Mouse (Mus musculus) cerebellum, adult 9-11 months (tissue): Measurements from ENCODE around the gene Itgbl1.
A peak's percentile ranks its signal among the peaks of the same experiment; 100 is the strongest.
"Not testable (repeated sequence)": the region's sequence is repeated elsewhere in the genome, so short reads cannot be mapped to it uniquely, and the experiment has no call there.

Experiments used
- DNase-seq: peaks from one replicate; pipeline ENCODE4 v3.0.0; 2022

Gene Itgbl1

DNA sequence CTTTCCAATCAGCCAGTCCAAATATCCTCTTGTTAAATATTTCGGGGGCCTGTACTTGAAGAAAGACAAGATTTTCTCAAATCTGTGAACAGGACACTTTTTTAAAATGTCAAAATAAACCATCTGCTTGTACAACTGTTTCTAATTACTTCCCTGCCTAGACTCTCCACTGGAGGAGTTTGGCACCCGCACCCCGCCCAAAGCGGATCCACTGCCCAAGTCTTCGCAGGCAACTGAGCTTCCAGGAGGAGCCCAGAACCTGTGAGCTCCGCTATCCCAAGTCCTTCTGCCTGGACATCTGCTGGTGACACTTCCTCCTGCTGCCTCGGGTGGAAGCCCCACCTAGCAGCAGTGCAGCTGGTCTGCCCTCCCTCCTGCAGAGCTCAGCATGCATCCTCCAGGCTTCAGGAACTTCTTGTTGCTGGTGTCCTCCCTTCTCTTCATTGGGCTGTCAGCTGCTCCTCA, at the start of gene Itgbl1:
TSS of gene Itgbl1 (plus strand) at position 51 of the 465 bp plus-strand sequence.
- DNase-seq, result peak; percentile 63

DNA sequence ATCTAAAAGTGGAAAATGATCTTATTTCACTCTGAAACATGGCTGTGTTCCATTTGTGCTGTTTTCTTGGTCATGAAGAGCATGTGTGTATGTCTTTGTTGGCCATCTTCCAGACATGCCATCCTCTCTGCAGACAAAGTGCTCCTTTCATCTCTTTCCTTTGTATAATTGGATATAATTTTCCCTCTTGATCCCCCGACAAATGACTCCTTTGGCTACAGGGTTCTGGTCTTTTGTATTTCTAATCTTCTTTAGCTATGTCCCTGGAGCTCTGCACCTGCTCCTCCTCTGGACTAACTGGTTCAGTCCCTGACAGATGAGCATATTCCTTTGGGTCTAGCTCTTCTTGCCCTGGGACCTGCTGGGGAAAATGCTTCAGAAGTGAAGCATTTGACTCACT, 36.8 kb upstream of the Itgbl1 start:
- DNase-seq, result no peak

DNA sequence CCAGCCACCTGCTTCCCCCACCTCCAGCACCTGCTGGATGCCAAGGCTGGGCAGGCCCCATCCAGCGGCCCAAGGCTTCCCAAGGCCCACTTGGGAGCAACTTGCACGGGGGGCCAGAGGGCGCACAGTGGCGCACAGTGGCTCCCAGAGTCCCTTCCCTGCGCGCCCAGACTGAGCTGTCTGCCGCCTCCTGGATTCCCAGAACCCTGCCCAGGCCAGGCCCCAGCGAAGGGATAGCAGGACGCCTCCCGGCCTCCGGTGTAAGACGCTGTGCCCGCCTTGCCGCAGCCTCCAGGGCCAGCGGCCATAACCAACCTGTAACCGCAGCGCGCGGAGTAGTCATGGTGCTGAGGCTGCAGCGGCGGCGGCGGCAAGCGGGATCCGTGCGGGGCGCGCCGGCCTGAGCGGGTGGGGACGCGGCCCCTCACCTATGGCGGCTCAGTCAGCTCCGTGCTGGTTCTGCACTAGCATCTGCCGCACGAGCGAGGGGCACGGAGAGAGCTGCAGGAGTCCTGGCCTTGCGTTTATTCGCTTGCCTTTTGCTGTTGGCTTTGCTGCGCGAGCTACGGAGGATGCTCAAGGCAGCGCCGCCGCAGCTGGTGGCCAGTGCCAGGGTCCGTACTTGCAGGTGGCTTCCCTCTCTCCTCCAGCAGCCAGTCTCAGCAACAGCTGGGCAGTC, 33.1 kb upstream of the Itgbl1 start, which contains the start of gene Nalcn:
TSS of gene Nalcn (minus strand) at position 644 of the 679 bp plus-strand sequence.
- peak; percentile 74 for DNase-seq

DNA sequence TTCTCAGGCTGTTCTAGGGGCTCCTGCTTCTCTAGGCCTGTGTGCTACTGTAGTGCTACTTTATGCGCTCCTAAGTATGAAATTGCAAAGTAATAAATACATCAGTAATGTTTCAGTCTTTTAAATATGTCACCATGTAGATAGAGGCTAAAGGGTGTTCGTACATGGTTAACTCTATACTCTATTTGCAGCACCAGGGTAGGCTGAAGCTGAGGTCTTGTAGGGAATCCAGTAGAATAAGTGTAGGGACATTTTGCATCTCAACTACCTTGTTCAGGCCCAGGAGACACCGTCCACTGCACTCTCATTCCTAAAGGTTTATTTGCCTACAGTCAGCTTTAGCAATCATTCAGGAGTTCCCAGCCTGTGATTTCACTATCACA, 32.6 kb upstream of the Itgbl1 start:
- DNase-seq, result peak; percentile 25

DNA sequence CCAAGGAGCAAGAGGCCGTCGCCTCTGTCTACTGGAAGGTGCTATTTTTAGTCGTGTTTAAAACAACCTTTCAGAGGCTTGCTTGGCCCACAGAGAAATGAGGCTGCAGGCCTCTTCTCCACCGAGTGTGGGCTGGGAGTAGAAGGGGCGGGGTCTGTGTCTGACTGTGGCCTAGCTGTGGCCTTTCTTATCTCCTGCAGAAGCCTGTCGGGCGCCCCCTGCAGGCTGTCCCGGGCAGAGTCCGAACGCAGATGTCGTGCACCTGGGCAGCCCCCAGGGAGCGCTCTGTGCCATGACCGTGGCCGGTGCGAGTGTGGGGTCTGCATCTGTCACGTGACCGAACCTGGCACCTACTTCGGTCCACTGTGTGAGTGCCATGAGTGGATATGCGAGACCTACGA, 1.3 kb downstream of the Itgbl1 start:
- DNase-seq, result peak; percentile 41

DNA sequence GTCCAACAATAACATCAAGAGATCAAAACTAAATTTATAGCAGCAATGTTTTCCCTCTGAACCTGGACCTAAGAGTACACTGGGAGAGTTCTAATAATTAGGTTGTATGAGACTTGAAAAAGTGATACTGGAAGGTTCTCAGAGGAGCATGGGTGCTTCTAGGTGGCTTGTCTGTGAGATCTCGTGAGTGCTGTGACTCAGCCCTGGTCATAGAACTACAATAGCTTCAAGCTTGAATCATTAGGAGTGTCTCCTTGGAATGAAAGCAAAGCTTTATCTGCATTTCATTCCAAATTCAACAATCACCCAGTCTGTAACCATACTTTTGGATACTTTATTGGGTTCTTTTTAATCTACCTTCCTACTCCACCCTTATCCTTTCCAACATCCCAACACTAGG, 2.6 kb downstream of the Itgbl1 start:
- no peak for DNase-seq

DNA sequence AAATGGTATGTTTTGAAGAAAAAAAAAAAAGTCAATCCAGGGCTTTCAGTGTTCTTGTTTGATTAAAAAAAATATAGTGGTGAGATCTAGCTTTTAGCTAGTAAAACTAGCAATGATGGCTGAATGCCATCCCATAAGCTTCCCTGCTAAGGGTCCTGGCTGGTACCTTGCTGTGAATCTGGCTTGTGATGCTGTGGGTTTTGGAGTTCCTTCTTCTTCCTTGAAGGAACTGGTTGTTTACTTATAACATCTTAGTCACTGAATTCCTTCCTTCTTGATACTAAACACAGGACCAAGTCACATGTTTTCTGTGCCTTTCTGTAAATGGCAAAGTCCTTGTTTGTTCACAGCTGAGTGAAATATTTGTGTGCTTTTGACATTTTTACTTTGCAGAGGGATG, 3.4 kb downstream of the Itgbl1 start:
- no peak for DNase-seq

DNA sequence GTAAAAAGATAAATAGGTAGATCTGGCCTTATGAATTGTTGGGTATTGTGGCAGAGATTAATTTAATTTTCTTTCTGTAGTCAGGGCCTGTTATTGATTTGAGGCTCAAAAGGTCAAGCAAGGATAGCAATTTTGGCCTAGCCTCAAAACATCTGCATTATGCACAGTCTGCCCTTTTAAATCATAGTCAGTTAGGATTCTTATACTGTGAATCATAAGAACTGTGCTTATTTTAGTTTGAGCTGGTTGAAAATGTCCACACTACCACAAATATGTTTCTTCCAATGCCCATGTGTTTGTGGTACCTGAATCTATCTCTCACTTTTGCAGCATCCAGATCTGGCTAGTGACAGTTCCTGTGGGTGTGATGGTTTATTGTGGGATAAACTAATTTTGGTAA, 4.7 kb downstream of the Itgbl1 start:
- DNase-seq, result no peak

DNA sequence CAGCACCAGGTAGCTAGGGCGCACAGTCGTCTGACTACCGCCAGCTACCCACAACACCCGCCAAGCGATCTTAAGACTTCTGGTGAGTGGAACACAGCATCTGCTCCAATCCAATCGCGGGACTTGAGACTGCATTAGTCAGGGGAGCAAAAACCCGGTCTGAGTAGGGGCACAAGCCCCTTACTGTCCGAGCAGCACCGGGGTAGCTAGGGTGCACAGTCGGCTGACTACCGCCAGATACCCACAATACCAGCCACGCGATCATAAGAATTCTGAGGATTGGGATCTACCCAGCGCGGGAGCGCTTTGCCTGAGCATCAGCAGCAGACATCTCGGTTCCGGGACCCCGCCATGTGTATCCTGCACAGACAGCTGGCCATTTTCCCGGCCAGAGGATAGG, 11.3 kb downstream of the Itgbl1 start:
- DNase-seq, result not testable (repeated sequence)

DNA sequence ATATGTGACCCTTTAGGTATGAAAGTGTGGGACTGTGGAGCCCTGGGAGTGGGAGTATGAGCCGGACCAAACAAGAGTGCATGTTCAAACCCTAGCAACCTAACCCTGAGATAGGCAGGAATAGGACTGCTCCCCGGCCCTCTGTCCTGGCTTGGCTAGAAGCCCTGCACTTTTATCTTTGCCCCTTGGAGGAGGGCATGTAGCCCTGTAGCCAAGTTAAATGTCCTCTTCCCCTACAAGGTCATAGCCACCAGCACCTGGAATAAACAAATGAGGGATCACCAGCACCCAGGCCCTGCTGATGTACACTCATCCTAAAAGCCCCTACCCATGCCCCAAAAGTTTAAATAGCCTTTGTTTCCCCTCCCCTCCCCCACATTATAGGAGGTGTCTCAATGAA, 18.3 kb downstream of the Itgbl1 start:
- DNase-seq, result no peak

DNA sequence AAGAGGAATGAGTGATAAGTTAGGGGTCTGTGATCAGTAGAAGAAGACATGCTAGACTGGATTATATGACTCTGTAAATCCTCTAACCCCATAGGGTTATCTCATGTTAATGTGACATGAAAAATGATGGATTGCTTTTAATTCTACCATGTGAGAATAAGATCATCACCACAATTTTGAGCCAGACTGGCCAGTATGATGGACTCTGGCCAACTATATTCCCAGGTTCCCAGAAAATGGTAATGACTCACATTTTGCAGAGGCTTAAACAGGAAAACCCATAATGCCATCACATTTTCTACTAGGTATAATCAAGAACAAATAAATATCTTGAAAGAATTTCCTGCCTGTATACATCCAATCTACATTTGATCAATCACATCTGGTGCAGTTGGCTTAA, 55.0 kb downstream of the Itgbl1 start:
- no peak for DNase-seq

DNA sequence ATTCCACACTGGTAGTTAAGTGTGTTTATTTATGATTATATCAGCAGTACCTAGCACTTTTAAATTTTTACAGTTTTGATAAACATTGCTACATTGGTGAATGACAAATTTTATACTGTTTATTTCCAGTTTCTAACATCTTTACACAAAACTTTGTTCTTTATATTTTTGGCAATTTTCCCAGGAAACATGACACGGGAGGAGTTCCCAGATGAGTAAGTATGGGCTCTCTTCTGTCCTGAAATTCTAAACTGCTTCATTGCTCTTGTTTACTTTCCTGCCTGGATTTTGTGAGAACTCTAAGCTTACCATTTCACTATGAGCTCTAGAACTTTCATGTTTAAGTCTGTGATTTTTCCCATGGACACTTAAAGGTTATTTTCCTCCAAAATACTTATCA, 82.3 kb downstream of the Itgbl1 start:
- DNase-seq, result no peak

DNA sequence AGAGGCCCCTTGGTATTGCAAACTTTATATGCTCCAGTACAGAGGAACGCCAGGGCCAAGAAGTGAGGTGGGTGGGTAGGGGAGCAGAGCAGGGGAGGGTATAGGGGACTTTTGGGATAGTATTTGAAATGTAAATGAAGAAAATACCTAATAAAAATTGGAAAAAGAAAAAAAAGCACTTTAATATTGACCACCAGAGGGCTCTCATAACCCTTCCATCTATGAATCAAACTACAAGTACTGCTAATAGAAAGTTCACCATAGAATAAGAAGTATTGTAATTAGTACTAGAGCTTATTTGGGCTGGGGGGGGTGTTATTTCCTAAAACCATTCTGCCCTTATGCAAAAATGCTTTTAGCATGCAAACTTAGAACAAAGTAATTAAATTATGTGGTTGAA, 91.2 kb downstream of the Itgbl1 start:
- no peak for DNase-seq

DNA sequence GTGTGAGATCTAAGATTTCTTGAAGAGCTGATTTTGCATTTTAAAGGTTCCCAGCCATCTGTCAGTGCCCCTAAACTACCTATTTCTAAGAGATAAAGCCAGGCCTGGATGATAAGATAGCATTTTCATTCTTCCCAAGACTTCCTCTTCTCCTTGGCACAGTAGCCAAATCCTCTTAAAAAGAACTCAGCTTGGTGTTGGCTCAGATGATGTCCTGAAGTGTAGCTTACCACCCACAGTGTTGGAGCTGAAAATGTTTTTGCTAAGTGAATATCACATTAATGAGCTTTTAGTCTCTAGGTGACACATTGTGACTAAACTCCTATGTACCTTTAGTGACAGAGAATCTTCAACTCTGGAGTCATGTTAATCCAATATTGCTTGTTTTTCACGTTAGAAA, 99.8 kb downstream of the Itgbl1 start:
- no peak for DNase-seq

DNA sequence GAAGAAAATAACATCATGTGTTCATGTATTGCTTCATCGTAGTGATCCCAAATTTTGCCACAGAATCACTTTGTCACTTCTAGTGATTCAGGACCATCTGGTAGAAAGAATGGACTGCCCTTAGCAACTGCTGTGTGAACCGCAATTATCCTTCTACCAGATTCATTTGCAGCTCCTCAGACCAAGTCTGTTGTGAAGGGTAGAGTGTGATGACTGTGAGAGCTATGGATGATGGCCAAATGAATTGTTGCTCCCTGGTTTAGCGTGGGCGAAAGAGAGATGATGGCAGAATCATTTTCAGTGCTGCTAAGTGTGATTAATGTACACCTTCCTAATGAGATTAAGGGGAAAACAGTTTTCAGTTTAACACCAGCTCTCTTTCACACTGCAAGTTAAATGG, 100.3 kb downstream of the Itgbl1 start:
- DNase-seq, result peak; percentile 44

DNA sequence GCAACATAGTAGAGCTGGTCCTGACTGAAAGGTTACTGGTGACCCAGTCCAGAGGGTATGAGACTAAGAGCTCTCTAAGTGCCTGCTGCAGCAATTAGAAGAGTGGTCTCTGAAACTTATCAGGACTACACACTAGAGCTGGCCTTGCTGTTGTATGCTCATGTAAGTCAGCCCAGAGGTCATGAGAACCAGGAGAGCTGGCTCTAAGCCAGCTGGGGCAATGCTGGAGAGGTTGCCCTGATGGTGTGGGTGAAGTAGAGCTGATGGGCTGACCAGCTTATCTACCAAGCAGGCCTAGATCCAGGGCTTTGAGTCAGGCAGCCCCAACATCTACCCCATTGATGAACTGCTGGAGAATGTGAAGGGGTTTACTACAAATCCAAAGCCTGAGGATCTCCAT, 142.0 kb downstream of the Itgbl1 start:
- DNase-seq, result no peak

DNA sequence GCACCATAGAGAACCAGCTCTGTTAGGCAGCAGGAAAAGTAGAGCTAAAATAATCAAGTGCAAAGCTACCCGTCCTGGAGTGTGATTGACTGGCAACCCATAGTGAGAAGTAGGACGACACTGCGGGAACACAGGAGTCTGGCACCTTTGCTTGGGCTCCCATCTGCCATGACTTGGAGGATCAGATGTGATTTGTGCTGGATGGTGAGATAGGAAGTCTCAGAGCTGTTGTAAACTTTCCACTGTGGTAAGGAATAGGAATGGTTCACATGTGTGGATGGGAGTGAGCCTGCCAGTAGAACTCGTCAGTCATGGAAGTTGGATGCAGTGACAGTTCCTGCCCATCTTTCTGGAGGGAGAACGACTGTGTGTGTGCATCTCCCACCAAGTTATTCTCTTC, 177.9 kb downstream of the Itgbl1 start:
- DNase-seq, result peak; percentile 33

DNA sequence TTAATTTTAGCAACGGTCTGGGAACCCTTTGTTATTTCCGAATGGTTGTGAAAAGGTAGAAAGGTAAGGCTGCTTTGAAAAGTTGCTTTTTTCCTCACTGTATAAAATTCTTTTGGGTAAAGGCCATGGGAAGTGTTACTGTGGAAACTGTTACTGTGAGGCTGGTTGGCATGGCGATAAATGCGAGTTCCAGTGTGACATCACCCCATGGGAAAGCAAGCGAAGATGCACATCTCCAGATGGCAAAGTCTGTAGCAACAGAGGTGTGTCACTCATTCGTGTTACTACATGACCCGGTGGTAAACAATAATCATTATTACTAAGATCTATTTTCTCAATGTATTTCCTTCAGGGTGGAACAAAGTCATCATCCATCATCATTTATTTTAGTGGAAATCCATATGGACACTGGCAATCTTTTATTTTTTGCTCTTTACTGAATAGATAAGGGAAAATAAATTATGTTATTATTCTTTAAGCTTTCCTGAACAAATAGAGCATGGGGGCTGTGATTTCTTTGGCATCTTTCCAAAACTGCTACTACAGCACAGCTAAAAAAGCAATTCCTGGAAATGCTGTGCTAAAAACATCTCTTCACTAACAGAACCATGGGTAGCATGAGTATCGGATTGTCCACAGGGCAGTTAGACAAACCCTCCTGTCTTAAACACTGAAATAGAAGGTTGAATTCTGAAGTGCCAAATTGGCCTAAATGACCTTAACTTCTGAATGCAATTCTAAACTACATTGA, 184.1 kb downstream of the Itgbl1 start:
- no peak for DNase-seq

DNA sequence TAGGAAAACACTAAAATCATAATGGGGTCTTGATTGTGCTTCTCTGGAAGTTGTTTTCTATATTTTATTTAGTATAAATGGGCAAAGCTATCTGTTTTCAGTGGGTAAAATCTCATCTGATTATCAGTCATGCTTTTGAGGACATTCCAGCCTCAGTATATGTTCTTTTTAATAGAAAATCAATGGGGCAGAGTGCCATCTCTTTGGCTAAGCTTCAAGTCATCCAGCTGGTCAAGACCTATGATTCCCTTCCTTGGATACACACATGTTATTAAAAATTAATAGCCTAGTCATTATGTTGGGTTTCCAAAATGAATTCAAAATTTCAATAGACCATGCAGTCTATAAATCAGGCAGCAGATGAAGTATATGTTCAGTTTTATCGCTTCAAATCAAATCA, 204.8 kb downstream of the Itgbl1 start:
- DNase-seq, result no peak

DNA sequence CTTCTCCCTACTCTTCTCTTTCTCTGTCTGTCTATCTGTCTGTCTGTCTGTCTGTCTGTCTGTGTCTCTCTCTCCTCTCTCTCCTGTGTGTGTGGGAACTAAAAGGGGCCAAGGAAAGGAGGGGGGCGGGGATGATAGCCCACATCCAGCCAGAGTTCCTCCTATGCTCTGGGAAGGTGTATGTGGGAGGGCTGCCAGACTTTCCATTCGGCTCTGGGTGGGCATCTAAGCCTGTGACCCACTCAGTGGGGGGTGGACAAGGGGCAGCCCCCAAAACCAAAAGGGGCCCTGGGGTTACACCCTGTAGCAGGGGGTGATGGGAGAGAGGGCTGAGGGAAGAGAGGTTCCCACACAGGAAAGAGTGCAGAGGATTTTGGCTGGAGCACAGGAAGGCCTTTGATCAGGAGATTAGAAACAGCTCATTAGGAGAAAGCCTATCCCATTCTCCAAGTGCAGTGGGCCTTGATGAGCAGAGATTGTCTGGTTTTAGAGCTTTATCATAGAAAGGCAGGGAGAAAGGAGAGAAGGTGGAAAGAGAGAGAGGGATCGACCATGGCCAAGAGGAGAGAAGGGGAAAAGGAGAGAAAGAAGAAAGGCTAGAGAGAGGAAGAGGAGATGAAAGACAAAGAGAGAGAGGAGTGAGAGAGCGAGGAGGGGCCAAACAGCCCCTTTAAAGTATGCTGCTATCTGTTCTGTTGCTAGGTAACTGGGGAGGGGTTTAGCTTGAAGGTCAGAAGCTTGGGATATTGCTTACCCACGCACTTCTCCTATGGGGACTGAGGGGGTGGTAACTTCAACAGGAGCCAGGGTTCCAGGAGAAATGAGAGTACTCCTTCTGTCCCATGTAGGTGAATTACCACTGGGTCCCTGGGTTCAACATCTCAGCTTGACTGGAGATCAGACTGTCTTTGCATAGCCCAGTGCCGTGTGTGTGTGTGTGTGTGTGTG, 206.3 kb downstream of the Itgbl1 start:
- DNase-seq, result no peak

DNA sequence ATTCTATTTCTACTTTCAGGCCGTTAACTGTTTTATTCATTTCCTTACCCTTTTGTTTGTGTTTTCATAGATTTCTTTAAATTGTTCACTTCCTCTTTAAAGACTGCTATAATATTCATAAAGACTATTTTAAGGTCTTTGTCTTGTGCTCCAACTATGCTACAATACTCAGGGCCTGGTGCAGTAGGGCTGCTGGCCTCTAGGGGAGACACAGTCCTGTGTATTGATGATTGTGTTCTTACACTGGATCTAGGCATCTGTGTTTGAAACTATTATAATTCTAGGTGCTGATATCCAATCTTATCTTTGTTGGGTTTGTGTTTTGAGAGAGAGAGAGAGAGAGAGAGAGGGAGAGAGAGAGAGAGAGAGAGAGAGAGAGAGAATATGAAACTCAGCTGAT, 268.1 kb downstream of the Itgbl1 start:
- DNase-seq, result no peak

DNA sequence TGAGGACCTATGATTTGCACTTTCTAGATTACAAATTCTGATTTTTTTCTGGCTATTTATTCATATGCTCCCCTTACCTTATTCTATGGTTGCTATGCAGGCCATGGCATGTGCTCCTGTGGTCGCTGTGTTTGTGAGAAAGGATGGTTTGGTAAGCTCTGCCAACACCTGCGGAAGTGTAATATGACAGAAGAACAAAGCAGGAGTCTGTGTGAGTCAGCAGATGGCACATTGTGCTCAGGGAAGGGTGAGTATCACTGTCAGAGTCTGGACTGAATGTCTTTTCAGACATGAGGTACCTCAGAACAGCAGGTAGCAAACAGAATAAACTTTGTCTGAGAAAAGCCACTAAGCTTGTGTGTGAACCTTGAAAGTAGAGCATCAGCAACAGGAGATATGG, 306.8 kb downstream of the Itgbl1 start:
- DNase-seq, result peak; percentile 60

DNA sequence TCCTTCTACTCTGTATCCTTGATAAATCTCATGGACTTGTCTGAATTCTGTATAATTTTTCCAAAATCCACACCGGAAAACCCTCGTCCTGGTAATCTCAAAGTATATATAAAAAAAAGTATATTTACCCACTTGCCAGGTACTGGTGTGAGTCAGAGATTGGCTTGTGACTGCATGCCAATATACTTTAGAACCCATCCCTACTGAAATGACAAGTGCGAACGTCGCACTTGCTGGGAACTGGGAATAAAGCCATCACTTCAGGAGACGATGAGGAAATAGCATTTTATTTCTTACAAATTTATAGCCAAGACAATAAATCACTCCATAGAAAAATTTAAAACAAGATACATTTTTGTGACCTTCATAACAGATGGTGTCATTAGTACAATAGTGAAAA, 308.2 kb downstream of the Itgbl1 start:
- no peak for DNase-seq
